Mouse (Mus musculus): ENCODE data around the gene Jmjd7.

Gene Jmjd7

GRCm38 (mm10) chr2:120026984-120027949, at the start of gene Jmjd7, which contains the start of gene Gm28042:
Gene Jmjd7, plus strand, starts transcription at chr2:120027483.
Gene Gm28042, plus strand, starts transcription at chr2:120027493.
- DNase-seq (ENCODE audit: low read depth) = peak; percentile 91

DNA sequence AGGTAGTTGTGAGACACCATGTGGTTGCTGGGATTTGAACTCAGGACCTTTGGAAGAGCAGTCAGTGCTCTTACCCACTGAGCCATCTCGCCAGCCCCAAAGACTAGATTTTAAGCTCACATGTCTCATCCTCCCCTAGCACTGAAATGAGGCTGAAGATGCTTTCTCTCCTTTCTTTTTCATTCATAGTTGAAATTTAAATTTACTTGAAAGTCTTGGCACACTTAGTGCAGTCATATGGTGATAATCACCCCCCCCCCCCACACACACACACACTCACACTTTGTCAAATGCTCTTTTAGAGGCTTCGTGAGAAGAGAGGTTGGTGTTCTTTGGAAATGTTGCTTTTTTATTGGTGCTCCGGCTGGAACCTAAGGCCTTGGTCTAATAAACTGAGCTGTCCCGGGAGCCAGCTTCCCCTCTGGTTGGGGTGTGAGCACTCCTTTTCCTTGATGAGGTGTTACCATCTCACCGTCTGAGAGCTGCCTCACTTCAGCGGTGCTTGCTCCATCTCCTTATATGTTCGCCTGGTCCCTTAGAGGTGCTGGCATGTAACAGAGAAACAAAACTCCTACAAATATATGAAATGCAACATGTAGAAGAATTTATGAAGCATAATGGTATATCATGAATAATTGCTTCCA, 46.8 kb upstream of the Jmjd7 start:
- DNase-seq (ENCODE audit: low read depth) = no peak

DNA sequence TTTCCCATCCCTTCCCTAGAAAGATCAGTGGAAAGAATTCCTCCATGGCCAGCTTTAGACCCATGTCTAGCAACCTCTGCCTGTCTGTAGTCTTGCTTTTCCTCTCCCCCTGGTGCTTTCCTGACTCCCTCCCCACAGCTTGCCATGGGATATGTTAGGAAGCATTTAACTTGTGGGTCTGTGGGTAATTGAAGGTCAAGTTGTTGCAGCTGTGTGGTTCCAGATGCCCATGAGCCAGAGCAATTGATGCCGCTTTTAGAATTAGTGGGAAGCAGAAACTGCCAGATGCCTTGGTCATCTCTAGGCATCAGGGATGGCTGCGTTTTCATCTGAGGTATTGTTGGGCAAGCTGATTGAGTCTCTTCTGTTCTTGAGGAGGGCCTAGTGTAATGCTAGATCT, 45.7 kb upstream of the Jmjd7 start:
- no peak for DNase-seq (ENCODE audit: low read depth)

DNA sequence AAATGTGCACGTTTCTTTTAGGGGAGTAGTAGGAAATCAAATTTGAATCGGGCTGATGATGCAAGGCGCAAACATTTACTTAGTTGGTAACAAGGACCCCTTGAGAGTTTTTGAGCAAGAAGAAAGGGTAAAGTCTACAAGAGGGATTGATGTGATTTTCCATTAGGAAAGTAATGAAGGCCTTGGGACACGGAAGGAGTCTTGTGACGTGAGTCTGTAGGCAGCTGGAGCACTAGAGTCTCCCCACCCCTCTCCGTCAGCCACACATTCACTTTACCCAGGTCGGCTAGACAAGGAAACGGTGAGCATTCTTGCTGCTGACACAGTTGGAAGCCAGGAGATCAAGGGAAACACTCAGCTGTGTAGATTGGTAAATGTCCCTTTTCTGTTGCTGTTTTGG, 41.4 kb upstream of the Jmjd7 start:
- DNase-seq (ENCODE audit: low read depth) = no peak

DNA sequence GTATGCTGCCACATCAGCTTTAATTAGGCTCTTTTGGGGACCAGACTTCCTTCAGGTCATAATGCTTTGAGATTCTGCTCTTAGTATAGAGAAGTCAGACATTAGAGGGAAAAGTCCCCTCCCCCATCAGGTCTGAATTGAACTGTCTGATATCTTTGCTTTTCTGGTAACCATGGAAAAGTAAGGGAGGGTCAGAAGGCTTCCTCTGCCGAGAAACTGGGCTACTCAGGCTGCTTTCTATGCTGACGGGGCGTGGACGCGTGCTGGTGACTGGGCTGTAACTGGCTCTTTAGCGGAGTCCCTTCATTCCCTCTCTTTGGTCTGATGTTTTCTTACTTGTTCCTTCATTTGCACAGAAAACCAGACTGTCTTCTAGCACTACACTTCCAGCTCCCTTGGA, 40.9 kb upstream of the Jmjd7 start:
- DNase-seq (ENCODE audit: low read depth) = no peak

DNA sequence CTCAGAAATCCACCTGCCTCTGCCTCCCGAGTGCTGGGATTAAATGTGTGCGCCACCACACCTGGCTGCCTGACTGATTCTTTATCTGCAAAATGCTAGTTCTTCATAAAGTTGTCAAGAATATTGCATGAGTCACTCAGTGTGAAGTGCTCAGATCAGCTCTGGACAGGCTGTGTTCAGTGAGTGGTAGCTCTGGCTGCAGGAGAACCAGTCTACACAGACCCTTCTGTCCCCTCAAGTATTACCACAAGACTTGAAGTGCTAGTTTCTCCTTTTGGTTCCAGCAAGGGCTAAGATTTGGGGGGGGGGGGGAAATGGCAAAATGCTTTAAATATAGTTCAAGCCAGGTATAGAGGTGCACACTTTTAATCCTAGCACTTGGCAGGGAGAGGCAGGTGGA, 39.8 kb upstream of the Jmjd7 start:
- DNase-seq (ENCODE audit: low read depth) = no peak

GRCm38 (mm10) chr2:119988952-119989351, 38.3 kb upstream of the Jmjd7 start:
- DNase-seq (ENCODE audit: low read depth) = peak; percentile 25

- no peak for DNase-seq (ENCODE audit: low read depth)
These were observed 36.4 kb upstream of the Jmjd7 start for GRCm38 (mm10) chr2:119990881-119991280.

GRCm38 (mm10) chr2:119992349-119992748, 34.9 kb upstream of the Jmjd7 start:
- DNase-seq (ENCODE audit: low read depth) = no peak

- DNase-seq (ENCODE audit: low read depth) = no peak
These were observed 33.8 kb upstream of the Jmjd7 start for GRCm38 (mm10) chr2:119993515-119993914.

- no peak for DNase-seq (ENCODE audit: low read depth)
These were observed 32.4 kb upstream of the Jmjd7 start for GRCm38 (mm10) chr2:119994839-119995238.

GRCm38 (mm10) chr2:119995391-119996281, 31.6 kb upstream of the Jmjd7 start:
- DNase-seq (ENCODE audit: low read depth) = peak; percentile 48

DNA sequence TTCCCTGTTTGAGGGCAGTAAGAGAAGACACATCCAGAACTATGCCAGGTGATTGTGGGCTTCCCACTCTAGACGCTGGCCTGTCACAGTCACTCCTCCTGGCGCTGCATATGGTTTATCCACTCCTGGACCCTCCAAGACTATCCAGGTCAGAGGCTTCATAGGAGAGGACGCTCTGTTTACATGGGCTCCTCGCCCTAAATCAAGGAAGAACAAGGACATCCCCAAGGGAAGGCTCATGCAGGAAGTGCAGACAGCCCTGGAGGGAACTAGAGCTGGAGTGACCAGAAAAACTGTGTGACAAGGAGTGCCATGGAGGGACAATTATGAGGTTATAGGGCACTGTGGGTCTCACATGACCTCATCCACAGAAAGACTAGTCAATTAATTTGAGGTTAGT, 29.9 kb upstream of the Jmjd7 start:
- DNase-seq (ENCODE audit: low read depth) = no peak

DNA sequence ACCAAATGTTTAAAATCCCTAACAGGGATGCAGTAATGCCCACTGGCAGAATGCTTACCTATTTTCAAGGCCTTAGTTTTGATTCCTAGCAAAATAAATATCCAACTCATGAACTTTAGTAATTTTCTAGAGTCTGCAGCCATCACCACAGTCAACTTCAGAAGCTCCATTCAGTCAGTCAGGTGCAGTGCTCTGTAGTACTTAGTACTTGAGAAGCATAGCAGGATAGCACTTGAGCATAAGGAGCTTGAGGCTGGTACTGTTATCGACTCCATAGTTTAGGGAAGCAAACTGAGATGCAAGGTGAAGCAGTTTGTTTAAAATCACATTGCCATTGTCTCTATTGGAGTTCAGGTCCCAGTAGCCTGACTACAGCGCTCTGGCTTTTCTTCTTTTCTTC, 27.6 kb upstream of the Jmjd7 start:
- no peak for DNase-seq (ENCODE audit: low read depth)

GRCm38 (mm10) chr2:120000882-120001584, 26.2 kb upstream of the Jmjd7 start:
- DNase-seq (ENCODE audit: low read depth) = no peak

DNA sequence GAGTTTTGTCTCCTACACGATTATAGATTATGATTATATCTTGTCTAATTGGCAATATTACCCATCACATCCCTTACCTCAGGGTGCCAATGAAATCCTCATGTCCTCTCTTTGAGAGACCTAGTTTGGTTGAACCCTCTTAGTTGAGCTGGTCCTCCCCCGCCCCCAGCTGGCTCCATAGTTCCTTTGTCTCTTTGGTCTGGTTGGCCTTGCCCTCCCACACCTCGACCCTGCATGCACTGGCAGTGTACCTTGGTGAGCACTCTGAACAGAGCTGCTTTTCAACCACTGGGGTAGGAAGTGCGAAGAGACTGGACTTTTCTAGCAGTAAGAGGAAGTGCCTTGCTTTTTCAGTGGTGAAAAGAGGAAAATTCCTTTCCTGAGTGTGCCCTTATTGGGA, 25.3 kb upstream of the Jmjd7 start:
- no peak for DNase-seq (ENCODE audit: low read depth)

DNA sequence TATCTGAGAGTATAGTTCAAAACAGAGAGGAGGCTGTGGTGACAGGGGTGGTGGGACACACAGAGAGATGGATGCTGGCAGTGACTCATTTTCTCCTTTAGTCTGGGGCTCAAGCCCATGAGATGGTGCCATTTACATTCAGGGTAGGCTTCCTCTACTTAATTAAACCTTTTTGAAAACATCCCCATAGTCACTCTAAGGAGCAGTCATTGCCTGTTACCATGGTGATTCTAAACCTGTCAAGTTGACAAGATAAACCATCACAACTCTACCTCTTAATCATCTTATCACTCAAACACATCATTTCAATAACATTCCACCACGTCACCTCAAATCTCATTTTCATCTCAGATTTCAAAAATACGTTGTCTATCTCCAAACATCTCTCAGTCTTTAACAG, 23.3 kb upstream of the Jmjd7 start:
- no peak for DNase-seq (ENCODE audit: low read depth)

DNA sequence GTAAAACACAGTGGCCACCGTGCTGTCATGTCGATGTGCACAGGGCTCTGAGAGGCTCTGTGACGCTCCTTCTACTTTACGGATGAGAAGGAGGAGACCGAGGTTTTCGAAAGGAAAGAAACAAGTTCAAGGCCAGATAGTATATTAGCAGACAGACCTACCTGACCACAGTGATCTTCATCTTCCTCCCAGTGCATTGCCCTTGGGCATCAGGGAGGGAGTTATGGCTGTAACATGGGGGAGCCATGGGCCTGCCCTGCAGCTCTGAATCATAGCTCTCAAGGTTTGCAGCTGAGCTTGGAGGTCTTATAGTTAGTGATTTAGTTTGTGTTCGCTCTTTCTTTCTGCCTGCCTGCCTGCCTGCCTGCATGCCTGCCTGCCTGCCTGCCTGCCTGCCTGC, 20.6 kb upstream of the Jmjd7 start:
- no peak for DNase-seq (ENCODE audit: low read depth)

- DNase-seq (ENCODE audit: low read depth) = peak; percentile 14
These were observed 19.5 kb upstream of the Jmjd7 start for GRCm38 (mm10) chr2:120007680-120008210.

- DNase-seq (ENCODE audit: low read depth) = peak; percentile 74
These were observed 18.6 kb upstream of the Jmjd7 start for GRCm38 (mm10) chr2:120008672-120009071.

DNA sequence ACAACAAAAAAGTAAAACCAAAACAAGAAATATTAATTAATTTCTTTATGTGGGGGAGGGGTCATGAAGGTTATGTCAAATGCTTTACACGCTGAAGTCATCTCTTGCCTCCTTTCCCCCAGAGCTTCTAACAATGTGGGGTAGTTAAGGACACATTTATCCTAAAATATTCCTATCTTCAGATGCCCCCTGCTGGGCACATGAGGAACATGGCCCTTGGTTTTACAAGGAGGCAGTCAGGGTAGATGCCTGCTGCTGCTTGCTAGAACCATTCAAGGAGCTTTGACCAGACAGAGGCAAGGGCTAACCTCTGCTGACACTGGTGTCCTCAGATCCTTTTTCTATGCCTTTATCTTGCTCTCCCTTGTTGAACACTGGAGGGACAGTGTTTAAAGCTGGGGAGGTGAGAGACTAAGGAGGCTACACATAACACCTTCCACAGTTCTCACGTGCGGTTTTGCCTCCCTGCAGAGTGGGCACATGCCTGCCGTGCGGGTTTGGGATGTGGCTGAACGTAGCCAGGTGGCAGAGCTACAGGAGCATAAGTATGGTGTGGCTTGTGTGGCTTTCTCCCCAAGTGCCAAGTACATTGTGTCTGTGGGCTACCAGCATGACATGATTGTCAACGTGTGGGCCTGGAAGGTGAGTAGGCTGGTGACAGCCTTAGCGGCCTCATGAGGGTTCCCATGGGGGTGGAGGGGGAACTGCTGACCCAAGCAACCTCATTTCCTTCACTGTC, 15.7 kb upstream of the Jmjd7 start:
- DNase-seq (ENCODE audit: low read depth) = peak; percentile 76
